Mouse (Mus musculus) bone marrow, adult 2 months (tissue): ENCODE data around the gene Aqp12.

ENCODE experiments used
- CTCF ChIP-seq: fragments of 200-500 bp; IDR thresholded peaks from 2 replicates; pipeline ENCODE4 v1.5.1; 2011; ENCODE audit warnings: low read length, control low read depth; ENCODE audit not compliant: control insufficient read depth, insufficient read depth
- POLR2A ChIP-seq: fragments of 200-500 bp; IDR thresholded peaks from 2 replicates; pipeline ENCODE4 v1.6.1; 2011; ENCODE audit warnings: low read depth, mild to moderate bottlenecking, control low read depth, low read length, borderline replicate concordance; ENCODE audit not compliant: control insufficient read depth

DNA sequence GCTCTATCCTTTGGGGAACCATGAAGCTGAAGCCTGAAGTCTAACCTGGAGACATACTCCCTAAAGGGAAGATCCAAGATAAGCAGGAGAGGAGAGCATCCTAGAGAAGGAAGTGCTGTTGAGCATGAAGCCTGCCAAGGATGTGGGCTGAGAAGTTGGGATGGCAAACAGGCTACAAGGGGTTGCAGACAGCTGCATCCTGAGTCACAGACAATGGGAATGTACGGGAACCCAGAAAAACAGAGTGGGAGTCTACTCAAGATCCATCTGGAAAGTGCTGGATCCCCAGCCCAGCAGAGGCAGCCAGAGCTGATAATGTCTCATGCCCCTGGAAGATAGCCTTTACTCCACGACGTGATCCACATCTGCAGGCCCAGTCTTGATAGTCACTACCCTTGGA, 25.1 kb downstream of the Aqp12 start:
- TF ChIP-seq CTCF (no peak), POLR2A (no peak)
